Mouse (Mus musculus) urinary bladder, adult 18-20 months (tissue): ENCODE data around the gene Slc37a1.
"Not testable (repeated sequence)": the region's sequence is repeated elsewhere in the genome, so short reads cannot be mapped to it uniquely, and the experiment has no call there.

Source experiments
- DNase-seq, 2 experiments: peaks; one replicate each; pipeline ENCODE4 v3.0.0; 2022; ENCODE audit warnings: low spot score in 2 of 2, mixed read lengths in 2 of 2

Gene Slc37a1

GRCm38 (mm10) chr17:31349388-31349787 is 62.8 kb downstream of the Slc37a1 start:
- no peak for DNase-seq

- no peak for DNase-seq
Observed at GRCm38 (mm10) chr17:31351984-31352383, 65.4 kb downstream of the Slc37a1 start.

- DNase-seq, result no peak
Observed at GRCm38 (mm10) chr17:31353255-31353654, 66.7 kb downstream of the Slc37a1 start.

GRCm38 (mm10) chr17:31354684-31355083 is 68.1 kb downstream of the Slc37a1 start:
- not testable (repeated sequence) for DNase-seq

GRCm38 (mm10) chr17:31355792-31356502 is 69.4 kb downstream of the Slc37a1 start:
- no peak for DNase-seq

- no peak for DNase-seq
Observed at GRCm38 (mm10) chr17:31360582-31360981, 74.0 kb downstream of the Slc37a1 start.

- no peak for DNase-seq
Observed at GRCm38 (mm10) chr17:31365586-31366166, 79.1 kb downstream of the Slc37a1 start.

- DNase-seq, result no peak
Observed at GRCm38 (mm10) chr17:31370221-31370620, 83.6 kb downstream of the Slc37a1 start.

- no peak for DNase-seq
Observed at GRCm38 (mm10) chr17:31370931-31371330, 84.3 kb downstream of the Slc37a1 start.

- peak; percentile 28 to 42 for DNase-seq
Observed at GRCm38 (mm10) chr17:31377961-31378360, 91.4 kb downstream of the Slc37a1 start.

- no peak for DNase-seq
Observed at GRCm38 (mm10) chr17:31378361-31378761, 91.8 kb downstream of the Slc37a1 start.

- no peak for DNase-seq
Observed at GRCm38 (mm10) chr17:31379086-31379485, 92.5 kb downstream of the Slc37a1 start.

- DNase-seq, result no peak
Observed at GRCm38 (mm10) chr17:31379863-31380262, 93.3 kb downstream of the Slc37a1 start.

- DNase-seq, result no peak
Observed at GRCm38 (mm10) chr17:31383320-31383719, 96.7 kb downstream of the Slc37a1 start.

- DNase-seq, result no peak
Observed at GRCm38 (mm10) chr17:31384968-31385627, 98.5 kb downstream of the Slc37a1 start.

- DNase-seq, result peak; percentile 39 to 49
Observed at GRCm38 (mm10) chr17:31385671-31386665, 99.4 kb downstream of the Slc37a1 start, which contains the start of gene Pde9a. TSS of gene Pde9a (plus strand) at chr17:31386210.

GRCm38 (mm10) chr17:31386766-31387275 is 100.2 kb downstream of the Slc37a1 start:
- no peak for DNase-seq

- no peak for DNase-seq
Observed at GRCm38 (mm10) chr17:31389432-31390050, 102.9 kb downstream of the Slc37a1 start.

- no peak for DNase-seq
Observed at GRCm38 (mm10) chr17:31391462-31391861, 104.9 kb downstream of the Slc37a1 start.

- DNase-seq, result no peak
Observed at GRCm38 (mm10) chr17:31392041-31392440, 105.4 kb downstream of the Slc37a1 start.

GRCm38 (mm10) chr17:31393811-31394210 is 107.2 kb downstream of the Slc37a1 start:
- no peak for DNase-seq
